Mouse (Mus musculus) midbrain, embryonic 14.5 days (tissue): ENCODE measurements around the gene Scrn2. TPM values are rescaled to one million over a fixed set of nuclear protein-coding genes. Genes with fewer than 3 reads are reported as not detected.

Source experiments
- ATAC-seq: fragments of 200-750 bp; cut with Nextera tagmentation; 2 replicates; pipeline ENCODE4 v1.8.0; 2017; ENCODE audit warnings: moderate number of reproducible peaks, moderate library complexity; ENCODE audit not compliant: low FRiP score, low TSS enrichment
- DNase-seq: peaks from one replicate; pipeline ENCODE4 v3.0.0-alpha.2; 2015
- H3K27ac ChIP-seq: fragments of 300-500 bp; sonication (generic); replicated peaks from 2 replicates; pipeline ENCODE4 v1.5.1; 2014; ENCODE audit warnings: mild to moderate bottlenecking, low read depth, low read length, moderate library complexity
- H3K27me3 ChIP-seq: fragments of 300-500 bp; sonication (generic); 2 replicates; pipeline ENCODE4 v1.6.1; 2014; ENCODE audit warnings: low read length, control low read depth, mixed read lengths; ENCODE audit not compliant: control insufficient read depth, insufficient read depth
- H3K36me3 ChIP-seq: fragments of 300-500 bp; sonication (generic); 2 replicates; pipeline ENCODE4 v1.6.1; 2014; ENCODE audit warnings: low read length, control low read depth; ENCODE audit not compliant: control insufficient read depth, insufficient read depth
- H3K4me1 ChIP-seq: fragments of 300-500 bp; sonication (generic); 2 replicates; pipeline ENCODE4 v1.6.1; 2014; ENCODE audit warnings: mild to moderate bottlenecking, antibody characterized with exemption, low read length, control low read depth; ENCODE audit not compliant: control insufficient read depth, insufficient read depth
- H3K4me2 ChIP-seq: fragments of 300-500 bp; sonication (generic); 2 replicates; pipeline ENCODE4 v1.6.1; 2014; ENCODE audit warnings: mild to moderate bottlenecking, low read length, moderate library complexity
- H3K4me3 ChIP-seq: fragments of 300-500 bp; sonication (generic); replicated peaks from 2 replicates; pipeline ENCODE4 v1.5.1; 2014; ENCODE audit warnings: low read depth, low read length
- H3K9ac ChIP-seq: fragments of 300-500 bp; sonication (generic); replicated peaks from 2 replicates; pipeline ENCODE4 v1.6.1; 2014; ENCODE audit warnings: mild to moderate bottlenecking, low read length, moderate library complexity
- H3K9me3 ChIP-seq: fragments of 300-500 bp; sonication (generic); 2 replicates; pipeline ENCODE4 v1.6.1; 2016; ENCODE audit warnings: low read length, control low read depth, mixed read lengths; ENCODE audit not compliant: control insufficient read depth
- WGBS: fragments of 180-500 bp; shearing (Covaris S2); extraction: QIAGEN DNeasy Blood & Tissue Kit; methylation state at CpG from one replicate; pipeline ENCODE4 v1.1.7; 2014; 5-methylcytosine and 5-hydroxymethylcytosine counted together
- polyA plus RNA-seq: library from polyadenylated mRNA; unstranded; fragments of >200 nt; fragmentation: Nextera tagmentation; extraction: Ambion mirVana; gene quantifications from 2 replicates; pipeline ENCODE4 v1.2.1, GENCODE M21; 2014

The Scrn2 gene
- polyA plus RNA-seq, 1 experiment from 2014 or later = 15.6 TPM

- 0 out of 2 replicates have a peak, but pooled peaks cover 2% of the 10 kb centered on the region for H3K27me3 ChIP-seq
- DNase-seq (no peak), ATAC-seq (no peak)
- H3K4me1 ChIP-seq = peaks cover 12% of the 10 kb centered on the region; the same call in 1 of the 2 replicates
- no peak overlapping the region for H3K9ac ChIP-seq
- no peak overlapping the region for H3K4me2 ChIP-seq
- 75% methylated on average over 5 of the region's 5 CpGs for WGBS
- no peak overlapping the region for H3K27ac ChIP-seq
- H3K9me3 ChIP-seq = no peaks in the 10 kb centered on the region
- H3K4me3 ChIP-seq = no peak overlapping the region
- H3K36me3 ChIP-seq = no peaks in the 10 kb centered on the region
Observed at GRCm38 (mm10) chr11:96991501-96991900, 38.2 kb upstream of the Scrn2 start.

DNA sequence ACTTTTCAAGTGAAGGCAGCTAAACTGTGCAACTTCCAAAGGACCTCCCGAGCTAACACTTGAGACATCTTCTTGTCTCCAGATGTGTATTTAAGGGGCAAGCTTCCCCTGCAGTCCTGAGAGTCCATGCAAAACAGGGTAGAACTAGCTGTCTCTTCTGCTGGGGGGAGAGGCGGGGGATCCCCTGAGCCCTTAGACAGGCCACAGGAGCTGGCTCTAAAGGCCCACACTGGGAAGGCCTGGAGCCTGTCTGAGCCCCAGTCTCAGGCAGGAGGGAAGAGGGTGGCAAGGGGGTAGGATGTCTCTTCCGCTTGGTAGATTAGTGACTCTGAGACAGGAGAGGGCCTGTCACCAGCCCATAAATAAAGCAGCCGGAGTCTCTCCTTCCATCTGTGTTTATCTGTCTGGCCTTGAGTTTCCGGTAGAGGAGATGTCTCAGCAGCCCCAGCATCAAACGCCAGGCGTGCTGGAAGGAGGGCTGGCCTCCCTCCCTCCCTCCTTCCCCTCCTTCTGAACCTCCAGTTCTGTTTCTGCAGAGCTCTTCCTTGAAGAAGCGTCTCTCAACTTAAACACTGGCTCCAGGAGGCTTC is 36.9 kb upstream of the Scrn2 start:
- 57% methylated on average over 8 of the region's 8 CpGs for WGBS
- no peaks in the 10 kb centered on the region for H3K36me3 ChIP-seq
- H3K4me3 ChIP-seq = no peak overlapping the region
- H3K27ac ChIP-seq = no peak overlapping the region
- H3K27me3 ChIP-seq = 0 out of 2 replicates have a peak, but pooled peaks cover 2% of the 10 kb centered on the region
- H3K9ac ChIP-seq = no peak overlapping the region
- DNase-seq = no peak
- no peak for ATAC-seq
- H3K4me2 ChIP-seq = no peak overlapping the region
- peaks cover 24% of the 10 kb centered on the region for H3K4me1 ChIP-seq
- H3K9me3 ChIP-seq = no peaks in the 10 kb centered on the region

- ATAC-seq (no peak), DNase-seq (no peak)
- Histone ChIP-seq H3K9me3 (no peaks in the 10 kb centered on the region), H3K9ac (no peak overlapping the region), H3K4me3 (no peak overlapping the region), H3K4me2 (no peak overlapping the region), H3K4me1 (peaks cover 16% of the 10 kb centered on the region), H3K36me3 (no peaks in the 10 kb centered on the region), H3K27me3 (no peaks in the 10 kb centered on the region), H3K27ac (no peak overlapping the region)
- 20% methylated on average over 5 of the region's 5 CpGs for WGBS
Observed at GRCm38 (mm10) chr11:96995031-96995430, 34.7 kb upstream of the Scrn2 start.

DNA sequence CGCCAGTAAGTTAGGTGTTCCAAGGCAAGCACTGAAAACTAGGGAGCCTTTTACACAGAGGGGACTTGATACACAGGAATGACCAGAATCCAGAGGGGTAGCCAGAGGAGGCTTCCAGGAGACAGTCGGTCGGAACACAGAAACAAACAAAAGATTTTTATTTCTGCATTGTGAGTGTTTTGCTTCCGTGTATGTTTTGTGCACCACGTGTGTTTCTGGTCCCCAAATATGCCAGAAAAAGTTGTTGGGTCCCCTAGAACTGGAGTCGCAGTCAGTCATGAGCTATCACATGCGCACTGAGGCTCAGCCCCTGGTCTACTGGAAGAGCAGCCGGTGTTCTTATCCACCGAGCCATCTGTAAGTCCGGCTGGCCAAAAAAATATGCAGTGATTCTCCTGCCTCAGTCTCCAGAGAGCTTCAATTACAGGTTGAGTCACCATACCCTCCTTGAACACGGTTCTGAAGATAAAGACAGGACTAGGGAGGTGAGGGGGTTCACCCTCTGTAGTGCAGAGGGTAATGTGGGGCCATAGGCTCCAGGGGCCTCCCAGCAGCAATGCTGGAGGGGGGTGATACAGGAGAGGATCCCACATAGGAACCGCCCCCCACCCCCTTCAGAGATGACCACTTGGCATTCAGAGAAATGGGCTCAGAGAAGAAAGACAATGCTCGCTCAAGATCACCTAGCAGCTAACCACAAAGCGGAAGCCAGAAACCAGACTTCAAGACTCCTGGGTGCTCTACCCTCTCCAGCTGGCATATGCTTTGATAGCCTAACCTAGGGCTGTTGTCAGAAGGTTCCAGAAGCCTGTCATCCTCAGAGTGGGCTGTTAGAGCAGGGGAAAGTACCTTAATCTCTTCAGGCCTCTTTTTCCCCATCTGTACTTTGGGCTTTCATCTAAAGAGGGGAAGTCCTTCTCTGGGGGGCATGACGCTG is 33.6 kb upstream of the Scrn2 start:
- H3K36me3 ChIP-seq = no peaks in the 10 kb centered on the region
- no peak overlapping the region for H3K9ac ChIP-seq
- no peak overlapping the region for H3K4me3 ChIP-seq
- ATAC-seq (no peak), DNase-seq (no peak)
- H3K27ac ChIP-seq = no peak overlapping the region
- H3K4me2 ChIP-seq = no peak overlapping the region; the same call in 1 of the 2 replicates
- no peaks in the 10 kb centered on the region for H3K9me3 ChIP-seq
- WGBS = 77% methylated on average over 15 of the region's 15 CpGs
- H3K4me1 ChIP-seq = peaks cover 16% of the 10 kb centered on the region
- no peaks in the 10 kb centered on the region for H3K27me3 ChIP-seq

DNA sequence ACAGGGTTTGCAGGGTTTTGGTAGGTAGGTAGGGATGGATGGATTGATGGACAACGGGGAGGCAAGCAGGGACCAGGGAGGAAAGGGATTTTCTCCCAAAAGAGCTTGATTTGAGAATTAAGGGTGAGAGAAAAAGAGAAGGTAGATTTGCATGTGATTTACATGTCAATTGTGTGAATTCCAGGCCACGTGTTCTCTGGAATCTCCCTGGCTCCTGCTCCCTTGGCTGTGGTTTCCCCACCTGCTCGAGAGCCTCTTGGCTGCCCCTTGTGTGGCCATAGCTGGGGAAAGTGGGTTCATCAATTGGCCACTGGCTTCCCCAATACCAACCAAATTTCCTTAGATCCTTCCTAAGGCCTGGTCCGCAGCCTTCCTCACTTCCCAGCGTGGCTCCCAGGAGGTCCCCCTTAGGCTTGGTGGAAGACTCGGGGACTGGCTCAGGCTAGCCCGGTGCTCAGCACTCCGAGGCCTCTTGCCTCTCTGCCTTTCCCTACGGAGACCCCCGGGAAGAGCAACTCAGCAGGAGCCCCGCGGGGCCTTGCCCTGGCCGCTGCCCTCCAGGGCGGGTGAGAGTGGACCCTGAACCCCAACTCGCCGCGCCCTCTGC is 32.9 kb upstream of the Scrn2 start:
- peak overlapping the region; percentile 53 for H3K9ac ChIP-seq
- H3K27ac ChIP-seq = peak overlapping the region; percentile 41
- H3K4me1 ChIP-seq = peaks cover 16% of the 10 kb centered on the region
- H3K9me3 ChIP-seq = no peaks in the 10 kb centered on the region
- DNase-seq (peak; percentile 52), ATAC-seq (peak; percentile 34; the same call in 1 of the 2 replicates)
- peak overlapping the region; percentile 27 for H3K4me3 ChIP-seq
- WGBS = 6% methylated on average over 17 of the region's 17 CpGs
- peak overlapping the region; percentile 57 for H3K4me2 ChIP-seq
- no peaks in the 10 kb centered on the region for H3K27me3 ChIP-seq
- no peaks in the 10 kb centered on the region for H3K36me3 ChIP-seq

DNA sequence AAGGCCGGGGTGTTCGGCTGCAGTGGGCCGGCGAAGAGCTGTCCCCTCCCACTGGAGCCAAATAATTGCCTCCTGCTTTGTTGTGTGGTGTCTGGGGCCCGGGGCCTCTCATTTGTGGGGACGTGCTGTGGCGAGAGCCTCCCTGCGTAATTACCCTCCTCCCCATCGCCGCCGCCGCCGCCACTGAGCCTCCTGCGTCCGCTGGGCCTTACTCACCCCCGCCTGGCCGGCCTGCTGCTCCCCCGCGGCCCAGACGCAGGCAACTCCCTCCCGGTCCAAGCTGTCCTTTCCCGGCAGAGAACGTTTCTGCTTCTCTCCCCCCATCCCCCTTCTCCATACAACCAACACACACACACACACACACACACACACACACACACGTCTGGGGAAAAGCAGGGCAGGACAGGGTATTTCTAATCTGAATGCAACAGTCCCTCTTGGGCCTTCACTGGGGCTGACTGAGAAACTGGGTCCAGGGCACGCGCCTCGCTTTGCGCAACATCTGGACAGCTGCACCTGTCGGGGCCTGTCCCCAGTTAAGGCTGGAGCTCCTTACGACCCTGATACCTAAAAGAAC is 32.3 kb upstream of the Scrn2 start:
- no peak for ATAC-seq

GRCm38 (mm10) chr11:97003170-97003569 is 26.6 kb upstream of the Scrn2 start:
- Histone ChIP-seq H3K9me3 (no peaks in the 10 kb centered on the region), H3K4me2 (no peak overlapping the region), H3K27ac (no peak overlapping the region), H3K4me3 (no peak overlapping the region), H3K27me3 (no peaks in the 10 kb centered on the region), H3K4me1 (no peaks in the 10 kb centered on the region), H3K36me3 (no peaks in the 10 kb centered on the region), H3K9ac (no peak overlapping the region)
- DNase-seq = no peak
- 28% methylated on average over 5 of the region's 5 CpGs for WGBS
- ATAC-seq = no peak

More for the DNA sequence above, 32.3 kb upstream of the Scrn2 start:
- Histone ChIP-seq H3K9me3 (no peaks in the 10 kb centered on the region), H3K36me3 (no peaks in the 10 kb centered on the region), H3K4me3 (peak overlapping the region; percentile 27), H3K4me2 (peak overlapping the region; percentile 57), H3K27me3 (no peaks in the 10 kb centered on the region), H3K4me1 (peaks cover 16% of the 10 kb centered on the region), H3K9ac (peak overlapping the region; percentile 53), H3K27ac (peak overlapping the region; percentile 41)
- peak; percentile 66 for DNase-seq
- WGBS = 4% methylated on average over 30 of the region's 30 CpGs

GRCm38 (mm10) chr11:97007093-97007794 is 22.5 kb upstream of the Scrn2 start:
- Histone ChIP-seq H3K27ac (no peak overlapping the region), H3K9me3 (no peaks in the 10 kb centered on the region), H3K27me3 (no peaks in the 10 kb centered on the region), H3K4me3 (no peak overlapping the region), H3K36me3 (no peaks in the 10 kb centered on the region), H3K4me2 (no peak overlapping the region), H3K9ac (no peak overlapping the region), H3K4me1 (no peaks in the 10 kb centered on the region)
- DNase-seq (no peak), ATAC-seq (no peak)
- 76% methylated on average over 9 of the region's 9 CpGs for WGBS
